Mouse (Mus musculus) forebrain, embryonic 12.5 days (tissue): ENCODE data around the gene Best3. TPM values are rescaled to one million over a fixed set of nuclear protein-coding genes. Genes with fewer than 3 reads are reported as not detected.

Experiments used
- ATAC-seq: fragments of 200-750 bp; cut with Nextera tagmentation; 2 replicates; pipeline ENCODE4 v1.8.0; 2017; ENCODE audit warnings: moderate TSS enrichment; ENCODE audit not compliant: low FRiP score
- H3K27ac ChIP-seq: fragments of 300-500 bp; sonication (generic); 2 replicates; pipeline ENCODE4 v1.5.1; 2016; ENCODE audit warnings: mild to moderate bottlenecking
- H3K27me3 ChIP-seq: fragments of 300-500 bp; sonication (generic); 2 replicates; pipeline ENCODE4 v1.6.1; 2016; ENCODE audit warnings: mild to moderate bottlenecking
- H3K36me3 ChIP-seq: fragments of 300-500 bp; sonication (generic); replicated peaks from 2 replicates; pipeline ENCODE4 v1.6.1; 2016; ENCODE audit warnings: mild to moderate bottlenecking
- H3K4me1 ChIP-seq: fragments of 300-500 bp; sonication (generic); 2 replicates; pipeline ENCODE4 v1.6.1; 2016
- H3K4me2 ChIP-seq: fragments of 300-500 bp; sonication (generic); 2 replicates; pipeline ENCODE4 v1.6.1; 2016; ENCODE audit warnings: mild to moderate bottlenecking, moderate library complexity
- H3K4me3 ChIP-seq: fragments of 300-500 bp; sonication (generic); replicated peaks from 2 replicates; pipeline ENCODE4 v1.5.1; 2016; ENCODE audit warnings: mild to moderate bottlenecking
- H3K9ac ChIP-seq: fragments of 300-500 bp; sonication (generic); 2 replicates; pipeline ENCODE4 v1.6.1; 2016; ENCODE audit warnings: mild to moderate bottlenecking
- H3K9me3 ChIP-seq: fragments of 300-500 bp; sonication (generic); 2 replicates; pipeline ENCODE4 v1.6.1; 2016
- WGBS: fragments of 180-500 bp; shearing (Covaris S2); methylation state at CpG from one replicate; pipeline ENCODE4 v1.1.7; 2016; 5-methylcytosine and 5-hydroxymethylcytosine counted together
- polyA plus RNA-seq: library from polyadenylated mRNA; unstranded; fragments of >200 nt; fragmentation: Nextera tagmentation; extraction: Ambion mirVana; gene quantifications from 2 replicates; pipeline ENCODE4 v1.2.1, GENCODE M21; 2016

The Best3 gene
- polyA plus RNA-seq, 1 experiment from 2014 or later, result 0.09 TPM

DNA sequence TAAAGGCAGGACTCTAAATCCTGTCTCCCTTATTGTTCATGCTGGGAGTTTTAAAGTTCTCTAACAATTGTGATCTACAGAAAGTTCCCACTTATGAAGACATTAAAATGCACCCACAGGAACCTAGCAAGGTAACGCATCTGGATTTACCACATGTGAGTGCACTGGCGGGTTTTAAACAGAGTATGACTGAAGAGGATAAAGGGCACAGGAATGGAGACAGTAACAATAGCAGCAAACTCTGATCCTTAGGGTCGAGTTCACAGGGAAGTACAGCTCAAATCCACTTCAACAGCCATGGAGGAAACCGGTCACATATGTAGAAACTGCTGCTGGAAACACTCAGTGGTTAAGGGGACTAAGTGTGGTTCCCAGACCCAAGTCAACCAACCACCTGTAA lies 63.1 kb downstream of the Best3 start:
- Histone ChIP-seq H3K27ac (no peak overlapping the region), H3K4me2 (no peak overlapping the region), H3K4me3 (no peak overlapping the region), H3K36me3 (peaks cover 61% of the 10 kb centered on the region), H3K9me3 (no peaks in the 10 kb centered on the region), H3K9ac (no peak overlapping the region), H3K4me1 (peaks cover 7% of the 10 kb centered on the region), H3K27me3 (no peaks in the 10 kb centered on the region)
- ATAC-seq, result no peak
- 84% methylated on average over 4 of the region's 4 CpGs for WGBS

DNA sequence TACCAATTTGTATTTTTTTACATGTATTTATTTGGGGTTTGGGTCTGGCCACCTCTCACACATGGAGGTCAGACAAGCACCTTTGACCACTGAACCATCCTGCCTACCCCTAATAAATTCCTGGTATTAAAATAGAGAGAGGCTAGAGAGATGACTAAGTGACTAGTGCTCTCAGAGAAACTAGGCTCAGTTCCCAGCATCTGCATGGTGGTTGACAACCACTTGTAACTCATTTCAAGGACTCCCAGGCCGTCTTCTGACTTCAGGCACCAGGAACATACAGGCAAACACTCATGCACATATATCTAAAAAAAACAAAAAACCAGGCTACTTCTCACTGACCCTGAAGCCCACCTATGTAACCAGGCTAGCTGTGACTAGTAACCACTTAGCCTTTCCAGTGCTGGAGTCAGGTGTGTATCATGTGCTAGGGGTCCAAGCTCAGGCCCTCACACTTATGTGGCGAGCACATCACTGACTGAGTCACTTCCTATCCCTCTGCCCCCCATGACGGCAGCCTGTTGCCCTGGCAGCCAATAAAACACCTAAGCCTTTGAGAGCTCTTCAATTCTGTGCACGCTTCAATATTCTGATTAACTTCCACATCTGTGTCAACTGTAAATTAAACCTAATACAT lies 64.0 kb downstream of the Best3 start:
- no peak overlapping the region for H3K4me3 ChIP-seq
- H3K4me1 ChIP-seq, result peaks cover 7% of the 10 kb centered on the region
- H3K9ac ChIP-seq, result no peak overlapping the region
- H3K27ac ChIP-seq, result no peak overlapping the region
- H3K4me2 ChIP-seq, result no peak overlapping the region
- peaks cover 70% of the 10 kb centered on the region for H3K36me3 ChIP-seq
- 84% methylated on average over 4 of the region's 4 CpGs for WGBS
- no peaks in the 10 kb centered on the region for H3K27me3 ChIP-seq
- ATAC-seq, result no peak
- H3K9me3 ChIP-seq, result no peaks in the 10 kb centered on the region

DNA sequence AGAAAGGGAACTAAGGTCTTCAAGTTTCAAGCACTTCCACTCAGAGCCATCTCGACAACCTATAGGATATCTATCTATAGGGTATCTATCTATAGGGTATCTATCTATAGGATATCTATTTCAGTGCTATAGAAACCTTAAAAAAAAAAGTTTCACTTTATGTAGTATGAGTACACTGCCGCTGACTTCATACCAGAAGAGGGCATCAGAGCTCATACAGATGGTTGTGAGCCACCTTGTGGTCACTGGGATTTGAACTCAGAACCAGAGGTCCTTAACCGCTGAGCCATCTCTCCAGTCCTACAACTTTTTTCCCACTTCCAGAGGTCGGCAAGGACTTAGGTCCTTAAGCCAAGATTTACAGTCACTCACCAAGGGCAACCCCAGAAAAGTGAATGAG lies 69.6 kb downstream of the Best3 start:
- no peak overlapping the region for H3K4me2 ChIP-seq
- no peak overlapping the region for H3K9ac ChIP-seq
- peaks cover 99% of the 10 kb centered on the region for H3K36me3 ChIP-seq
- no peaks in the 10 kb centered on the region for H3K27me3 ChIP-seq
- no peaks in the 10 kb centered on the region for H3K9me3 ChIP-seq
- H3K4me1 ChIP-seq, result peaks cover 5% of the 10 kb centered on the region
- WGBS, result 90% methylated on average over 4 of the region's 4 CpGs
- ATAC-seq, result no peak
- H3K27ac ChIP-seq, result no peak overlapping the region
- no peak overlapping the region for H3K4me3 ChIP-seq

DNA sequence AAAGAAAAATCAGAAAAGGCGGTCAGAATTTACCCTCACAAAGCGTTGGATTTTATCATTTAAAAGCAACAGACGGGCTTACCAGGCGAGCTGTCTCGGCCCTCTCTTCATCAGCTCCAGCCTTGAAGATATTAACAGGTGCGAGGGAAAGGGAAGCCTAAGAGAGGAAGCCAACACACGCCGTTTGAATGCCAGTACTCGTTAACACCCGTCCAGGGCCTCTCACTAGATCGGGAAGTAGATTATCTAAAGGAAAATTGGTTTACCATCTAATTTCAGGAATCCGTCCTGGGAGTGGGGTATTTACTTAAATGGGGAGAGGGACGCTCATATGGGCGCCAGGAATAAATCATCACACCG lies 76.8 kb downstream of the Best3 start:
- Histone ChIP-seq H3K4me3 (peak overlapping the region; percentile 92), H3K27me3 (no peaks in the 10 kb centered on the region), H3K9me3 (no peaks in the 10 kb centered on the region), H3K36me3 (peaks cover 42% of the 10 kb centered on the region), H3K4me1 (peaks cover 11% of the 10 kb centered on the region), H3K9ac (peak overlapping the region; percentile 88), H3K4me2 (peak overlapping the region; percentile 73), H3K27ac (peak overlapping the region; percentile 79; the same call in 1 of the 2 replicates)
- WGBS, result 5% methylated on average over 15 of the region's 15 CpGs
- ATAC-seq, result no peak

DNA sequence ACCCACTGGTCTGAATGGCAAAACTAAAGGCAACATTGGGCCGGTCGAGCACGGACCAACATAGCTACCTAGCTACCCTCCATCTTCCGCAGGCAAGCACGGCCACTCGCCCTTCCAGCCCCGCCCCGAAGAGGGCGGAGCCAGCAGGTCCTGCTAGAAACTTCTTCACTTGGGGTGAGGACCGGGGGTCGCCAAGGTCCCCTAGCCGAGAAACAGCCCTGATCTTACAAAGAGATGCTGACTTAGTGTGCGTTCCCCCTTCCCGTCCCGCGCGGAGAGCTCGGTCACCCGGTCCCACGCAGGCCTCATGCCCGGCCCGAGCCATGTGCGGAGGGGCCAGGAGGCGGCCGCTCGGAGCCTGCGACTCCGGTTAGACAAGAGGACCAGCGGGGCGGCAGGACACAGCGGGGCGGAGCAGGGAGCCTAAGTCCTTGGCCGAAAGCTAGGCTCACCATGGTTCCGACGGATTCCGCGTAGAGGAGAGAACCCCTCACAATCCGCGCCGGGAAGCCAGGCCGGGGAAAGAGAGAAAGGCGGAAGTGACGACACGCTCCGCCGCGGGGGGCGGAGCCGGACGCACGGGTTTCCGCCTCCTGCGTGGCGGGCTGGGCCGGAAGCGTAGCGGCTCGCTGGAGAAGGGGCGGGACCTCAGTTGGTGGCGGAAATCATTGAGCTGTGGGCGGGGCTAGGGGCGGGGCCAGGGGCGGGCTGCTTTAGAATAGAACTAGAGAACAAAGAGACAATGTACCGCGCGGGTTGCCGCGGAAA lies 77.3 kb downstream of the Best3 start, which contains the start of gene Cct2:
Gene Cct2, minus strand, starts transcription at position 561 of the 768 bp plus-strand sequence.
- Histone ChIP-seq H3K27ac (peak within 1 kb of the TSS; percentile 79), H3K9ac (peak within 1 kb of the TSS; percentile 88), H3K4me1 (peaks cover 11% of the 10 kb centered on the region), H3K9me3 (no peaks in the 10 kb centered on the region), H3K36me3 (peaks cover 37% of the 10 kb centered on the region), H3K4me3 (peak within 1 kb of the TSS; percentile 92), H3K27me3 (no peaks in the 10 kb centered on the region), H3K4me2 (peak within 1 kb of the TSS; percentile 73)
- peak; percentile 95 for ATAC-seq
- under 1% methylated on average over 68 of the region's 68 CpGs for WGBS

DNA sequence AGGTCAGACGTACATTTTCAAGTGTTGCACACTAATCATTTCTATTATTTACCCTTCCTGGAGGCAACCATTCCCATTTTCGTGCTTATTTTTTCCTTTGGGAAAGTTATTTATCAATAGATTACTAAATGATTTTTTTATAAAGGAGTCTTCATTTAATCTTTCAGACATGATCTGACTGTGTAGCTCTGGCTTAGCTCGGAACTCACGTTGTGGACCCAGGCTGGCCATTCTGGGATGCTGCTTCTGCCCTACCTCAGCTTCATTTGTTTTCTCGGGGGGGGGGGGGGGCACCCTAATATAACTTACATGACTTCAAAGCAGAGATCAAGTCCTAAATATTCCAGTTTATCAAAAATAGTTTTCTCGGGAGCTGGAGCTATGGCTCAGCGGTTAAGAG lies 78.0 kb downstream of the Best3 start:
- peaks cover 32% of the 10 kb centered on the region for H3K36me3 ChIP-seq
- H3K27ac ChIP-seq, result peak overlapping the region; percentile 78; the same call in 1 of the 2 replicates
- no peaks in the 10 kb centered on the region for H3K27me3 ChIP-seq
- H3K9me3 ChIP-seq, result no peaks in the 10 kb centered on the region
- H3K4me2 ChIP-seq, result peak overlapping the region; percentile 52
- WGBS, result 7% methylated on average over 7 of the region's 7 CpGs
- peak; percentile 51 for ATAC-seq
- H3K9ac ChIP-seq, result no peak overlapping the region
- H3K4me3 ChIP-seq, result peak overlapping the region; percentile 92
- peaks cover 6% of the 10 kb centered on the region for H3K4me1 ChIP-seq

DNA sequence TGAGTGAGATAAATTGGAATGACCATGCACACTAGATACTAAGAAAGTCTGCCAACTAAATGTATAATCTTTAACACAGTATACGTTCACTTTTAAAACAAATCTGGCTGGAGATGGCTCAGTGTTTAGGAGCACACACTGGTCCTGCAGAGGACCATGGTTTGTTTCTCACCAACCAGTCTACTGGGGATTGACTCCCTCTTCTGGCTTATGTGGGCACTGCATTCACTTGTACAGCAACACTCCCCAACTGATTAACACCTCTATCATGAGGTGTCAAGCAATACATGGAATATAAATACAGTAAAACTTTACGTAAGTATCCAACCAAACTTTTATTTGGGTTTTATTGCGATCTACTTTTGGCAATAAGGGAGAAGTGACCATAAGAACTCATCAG lies 83.0 kb downstream of the Best3 start:
- Histone ChIP-seq H3K36me3 (peaks cover 23% of the 10 kb centered on the region), H3K4me1 (no peaks in the 10 kb centered on the region), H3K4me2 (no peak overlapping the region), H3K9me3 (no peaks in the 10 kb centered on the region), H3K27me3 (no peaks in the 10 kb centered on the region), H3K9ac (no peak overlapping the region), H3K27ac (no peak overlapping the region), H3K4me3 (no peak overlapping the region)
- 97% methylated on average over 3 of the region's 3 CpGs for WGBS
- no peak for ATAC-seq

DNA sequence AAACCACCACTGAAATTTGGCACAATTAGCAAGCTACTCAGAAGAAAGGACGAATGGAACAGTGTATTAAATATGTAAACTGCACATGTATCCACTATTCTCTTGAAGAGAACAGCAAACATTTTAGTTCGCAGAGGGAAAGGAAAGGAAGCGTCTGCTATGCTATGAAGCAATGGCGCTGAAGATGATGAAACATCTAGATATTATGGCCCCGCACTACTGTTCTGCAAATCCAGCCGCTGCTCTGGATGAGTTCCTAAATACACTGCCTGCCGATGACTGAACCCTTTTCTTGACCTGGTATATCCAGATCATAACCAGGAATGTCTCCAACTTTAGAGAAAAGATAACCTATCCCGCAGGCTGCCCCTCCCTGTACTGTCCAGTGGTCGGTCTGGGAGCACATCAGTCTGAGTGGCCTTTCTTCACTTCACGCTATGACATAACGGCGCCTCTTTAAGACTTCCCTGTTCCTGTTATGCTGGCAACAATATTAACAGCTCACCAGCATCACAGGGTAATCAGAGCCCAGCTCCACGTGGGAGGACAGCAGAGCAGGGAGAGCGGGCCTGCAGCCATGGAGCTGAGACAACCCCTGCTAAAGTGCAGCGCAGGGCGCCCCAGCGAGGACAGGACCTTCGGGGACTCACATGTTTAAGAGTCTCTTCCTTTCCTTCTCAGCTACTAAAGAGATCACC lies 86.2 kb downstream of the Best3 start:
- no peak overlapping the region for H3K27ac ChIP-seq
- H3K27me3 ChIP-seq, result no peaks in the 10 kb centered on the region
- H3K9ac ChIP-seq, result no peak overlapping the region
- H3K4me3 ChIP-seq, result no peak overlapping the region
- no peaks in the 10 kb centered on the region for H3K4me1 ChIP-seq
- no peak for ATAC-seq
- H3K9me3 ChIP-seq, result no peaks in the 10 kb centered on the region
- WGBS, result 94% methylated on average over 18 of the region's 18 CpGs
- H3K4me2 ChIP-seq, result no peak overlapping the region
- H3K36me3 ChIP-seq, result peaks cover 46% of the 10 kb centered on the region

DNA sequence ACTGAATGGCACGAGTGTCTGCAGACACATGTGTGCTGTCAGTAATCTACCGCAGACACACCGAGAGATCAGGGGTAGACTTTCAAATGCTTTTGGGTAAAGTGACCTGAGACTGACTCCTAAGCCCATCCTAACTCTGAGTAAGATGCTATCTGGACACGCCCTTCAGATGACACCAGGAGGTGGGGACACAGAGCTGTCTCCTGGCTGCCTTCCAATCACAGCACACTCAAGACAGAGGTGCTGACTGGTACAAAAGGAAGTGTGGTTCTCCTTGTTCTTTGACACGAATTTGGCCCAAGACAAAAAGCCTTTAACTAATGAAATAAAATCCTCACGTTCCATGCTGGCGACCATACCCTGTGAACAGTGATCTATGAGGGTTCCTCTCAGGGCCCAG lies 87.1 kb downstream of the Best3 start:
- no peak overlapping the region for H3K27ac ChIP-seq
- no peaks in the 10 kb centered on the region for H3K9me3 ChIP-seq
- H3K4me2 ChIP-seq, result no peak overlapping the region
- peaks cover 46% of the 10 kb centered on the region for H3K36me3 ChIP-seq
- H3K4me1 ChIP-seq, result no peaks in the 10 kb centered on the region
- no peak overlapping the region for H3K9ac ChIP-seq
- WGBS, result 92% methylated on average over 7 of the region's 7 CpGs
- no peak overlapping the region for H3K4me3 ChIP-seq
- ATAC-seq, result no peak
- no peaks in the 10 kb centered on the region for H3K27me3 ChIP-seq

Other genes with a start within 250 kb of the Best3 start
- 0.06 and 0.08 TPM in 2 replicates for gene Myrfl, start 89.4 kb upstream of the Best3 start, polyA plus RNA-seq
- 42.6 and 47.2 TPM in 2 replicates for gene Rab3ip, start 35.5 kb upstream of the Best3 start, polyA plus RNA-seq
- not detected in 2 replicates for gene Gm10271, start 13.7 kb upstream of the Best3 start, polyA plus RNA-seq
- not detected in 2 replicates for gene Lrrc10, start 59.0 kb downstream of the Best3 start, polyA plus RNA-seq
- gene Cct2, start 77.5 kb downstream of the Best3 start, polyA plus RNA-seq, result 263 and 274 TPM in 2 replicates
- 23.6 and 25.6 TPM in 2 replicates for gene Frs2, start 162.2 kb downstream of the Best3 start, polyA plus RNA-seq
- gene Yeats4, start 238.2 kb downstream of the Best3 start, polyA plus RNA-seq, result 140 and 144 TPM in 2 replicates